Mouse (Mus musculus): ENCODE measurements at regions not wholly inside any gene's neighbourhood (a gene's known extent, or its start where the extent isn't known, plus 50 kb on each side); places are given as distances from the start of the nearest gene placed in this dataset.

- ATAC-seq (ENCODE audit: low FRiP score) (no peak), DNase-seq (ENCODE audit: low spot score, missing footprints) (no peak)
- Histone ChIP-seq H3K9ac (ENCODE audit: low read length) (no peak overlapping the region), H3K27ac (ENCODE audit: low read depth, low read length) (no peak overlapping the region), H3K9me3 (ENCODE audit: control insufficient read depth, low read length) (no peaks in the 10 kb centered on the region), H3K27me3 (ENCODE audit: control insufficient read depth, insufficient read depth, low read length) (no peaks in the 10 kb centered on the region), H3K4me1 (ENCODE audit: control insufficient read depth, insufficient read depth, low read length) (no peaks in the 10 kb centered on the region), H3K4me3 (ENCODE audit: low read depth, low read length) (no peak overlapping the region), H3K4me2 (no peak overlapping the region), H3K36me3 (ENCODE audit: control insufficient read depth, insufficient read depth, low read length) (no peaks in the 10 kb centered on the region)
- WGBS = 83% methylated on average over 2 of the region's 2 CpGs
Measured at GRCm38 (mm10) chr2:143133931-143134330, 55.7 kb downstream of the Otor start.

GRCm38 (mm10) chr2:143149189-143149588 is 70.9 kb downstream of the Otor start:
- Histone ChIP-seq H3K27ac (ENCODE audit: low read depth, low read length) (no peak overlapping the region), H3K4me2 (no peak overlapping the region), H3K36me3 (ENCODE audit: control insufficient read depth, insufficient read depth, low read length) (no peaks in the 10 kb centered on the region), H3K9me3 (ENCODE audit: control insufficient read depth, low read length) (no peaks in the 10 kb centered on the region), H3K9ac (ENCODE audit: low read length) (no peak overlapping the region), H3K4me3 (ENCODE audit: low read depth, low read length) (no peak overlapping the region), H3K27me3 (ENCODE audit: control insufficient read depth, insufficient read depth, low read length) (no peaks in the 10 kb centered on the region), H3K4me1 (ENCODE audit: control insufficient read depth, insufficient read depth, low read length) (no peaks in the 10 kb centered on the region)
- WGBS = 67% methylated on average over 3 of the region's 3 CpGs
- DNase-seq (ENCODE audit: low spot score, missing footprints) (no peak), ATAC-seq (ENCODE audit: low FRiP score) (no peak)

- Histone ChIP-seq H3K4me1 (ENCODE audit: control insufficient read depth, insufficient read depth, low read length) (no peaks in the 10 kb centered on the region), H3K4me2 (no peak overlapping the region), H3K36me3 (ENCODE audit: control insufficient read depth, insufficient read depth, low read length) (no peaks in the 10 kb centered on the region), H3K27ac (ENCODE audit: low read depth, low read length) (no peak overlapping the region), H3K4me3 (ENCODE audit: low read depth, low read length) (no peak overlapping the region), H3K9me3 (ENCODE audit: control insufficient read depth, low read length) (no peaks in the 10 kb centered on the region), H3K27me3 (ENCODE audit: control insufficient read depth, insufficient read depth, low read length) (no peaks in the 10 kb centered on the region), H3K9ac (ENCODE audit: low read length) (no peak overlapping the region)
- 87% methylated on average over 8 of the region's 8 CpGs for WGBS
- ATAC-seq (ENCODE audit: low FRiP score) (no peak), DNase-seq (ENCODE audit: low spot score, missing footprints) (no peak)
Measured at GRCm38 (mm10) chr2:143164081-143164984, 86.1 kb downstream of the Otor start.

- Histone ChIP-seq H3K27me3 (ENCODE audit: control insufficient read depth, insufficient read depth, low read length) (no peaks in the 10 kb centered on the region), H3K36me3 (ENCODE audit: control insufficient read depth, insufficient read depth, low read length) (no peaks in the 10 kb centered on the region), H3K9me3 (ENCODE audit: control insufficient read depth, low read length) (no peaks in the 10 kb centered on the region), H3K27ac (ENCODE audit: low read depth, low read length) (no peak overlapping the region), H3K4me2 (no peak overlapping the region), H3K9ac (ENCODE audit: low read length) (no peak overlapping the region), H3K4me1 (ENCODE audit: control insufficient read depth, insufficient read depth, low read length) (no peaks in the 10 kb centered on the region), H3K4me3 (ENCODE audit: low read depth, low read length) (no peak overlapping the region)
- DNase-seq (ENCODE audit: low spot score, missing footprints) (no peak), ATAC-seq (ENCODE audit: low FRiP score) (no peak)
- WGBS = 81% methylated on average over 3 of the region's 3 CpGs
Measured at GRCm38 (mm10) chr2:143166771-143167170, 88.5 kb downstream of the Otor start.

- no peak overlapping the region for H3K4me2 ChIP-seq
- no peak overlapping the region for H3K27ac ChIP-seq (ENCODE audit: low read depth, low read length)
- no peaks in the 10 kb centered on the region for H3K36me3 ChIP-seq (ENCODE audit: control insufficient read depth, insufficient read depth, low read length)
- H3K27me3 ChIP-seq (ENCODE audit: control insufficient read depth, insufficient read depth, low read length) = no peaks in the 10 kb centered on the region
- no peak for ATAC-seq (ENCODE audit: low FRiP score)
- no peaks in the 10 kb centered on the region for H3K4me1 ChIP-seq (ENCODE audit: control insufficient read depth, insufficient read depth, low read length)
- no peak for DNase-seq (ENCODE audit: low spot score, missing footprints)
- H3K4me3 ChIP-seq (ENCODE audit: low read depth, low read length) = no peak overlapping the region
- no peak overlapping the region for H3K9ac ChIP-seq (ENCODE audit: low read length)
- WGBS = 85% methylated on average over 2 of the region's 2 CpGs
- H3K9me3 ChIP-seq (ENCODE audit: control insufficient read depth, low read length) = no peaks in the 10 kb centered on the region
Measured at GRCm38 (mm10) chr2:143170648-143171047, 92.4 kb downstream of the Otor start.

GRCm38 (mm10) chr2:143184614-143185013 is 106.3 kb downstream of the Otor start:
- WGBS = 82% methylated on average over 3 of the region's 3 CpGs
- Histone ChIP-seq H3K9me3 (ENCODE audit: control insufficient read depth, low read length) (no peaks in the 10 kb centered on the region), H3K4me1 (ENCODE audit: control insufficient read depth, insufficient read depth, low read length) (no peaks in the 10 kb centered on the region), H3K4me3 (ENCODE audit: low read depth, low read length) (no peak overlapping the region), H3K9ac (ENCODE audit: low read length) (no peak overlapping the region), H3K4me2 (no peak overlapping the region), H3K36me3 (ENCODE audit: control insufficient read depth, insufficient read depth, low read length) (no peaks in the 10 kb centered on the region), H3K27ac (ENCODE audit: low read depth, low read length) (no peak overlapping the region), H3K27me3 (ENCODE audit: control insufficient read depth, insufficient read depth, low read length) (no peaks in the 10 kb centered on the region)
- DNase-seq (ENCODE audit: low spot score, missing footprints) = no peak
- no peak for ATAC-seq (ENCODE audit: low FRiP score)

GRCm38 (mm10) chr2:143192256-143193164 is 114.2 kb downstream of the Otor start:
- Histone ChIP-seq H3K9ac (ENCODE audit: low read length) (no peak overlapping the region), H3K27ac (ENCODE audit: low read depth, low read length) (no peak overlapping the region), H3K4me1 (ENCODE audit: control insufficient read depth, insufficient read depth, low read length) (0 out of 2 replicates have a peak, but pooled peaks cover 3% of the 10 kb centered on the region), H3K36me3 (ENCODE audit: control insufficient read depth, insufficient read depth, low read length) (no peaks in the 10 kb centered on the region), H3K4me3 (ENCODE audit: low read depth, low read length) (no peak overlapping the region), H3K4me2 (no peak overlapping the region), H3K9me3 (ENCODE audit: control insufficient read depth, low read length) (no peaks in the 10 kb centered on the region), H3K27me3 (ENCODE audit: control insufficient read depth, insufficient read depth, low read length) (no peaks in the 10 kb centered on the region)
- DNase-seq (ENCODE audit: low spot score, missing footprints) = no peak
- 39% methylated on average over 8 of the region's 8 CpGs for WGBS
- peak; percentile 61 for ATAC-seq (ENCODE audit: low FRiP score)

GRCm38 (mm10) chr2:143193165-143193551 is 114.9 kb downstream of the Otor start:
- 0 out of 2 replicates have a peak, but pooled peaks cover 3% of the 10 kb centered on the region for H3K4me1 ChIP-seq (ENCODE audit: control insufficient read depth, insufficient read depth, low read length)
- 31% methylated on average over 5 of the region's 5 CpGs for WGBS
- no peaks in the 10 kb centered on the region for H3K9me3 ChIP-seq (ENCODE audit: control insufficient read depth, low read length)
- ATAC-seq (ENCODE audit: low FRiP score) = no peak; the same call in none of the 2 replicates
- H3K27ac ChIP-seq (ENCODE audit: low read depth, low read length) = no peak overlapping the region
- H3K4me2 ChIP-seq = no peak overlapping the region
- no peak overlapping the region for H3K4me3 ChIP-seq (ENCODE audit: low read depth, low read length)
- no peak for DNase-seq (ENCODE audit: low spot score, missing footprints)
- no peaks in the 10 kb centered on the region for H3K27me3 ChIP-seq (ENCODE audit: control insufficient read depth, insufficient read depth, low read length)
- H3K36me3 ChIP-seq (ENCODE audit: control insufficient read depth, insufficient read depth, low read length) = no peaks in the 10 kb centered on the region
- H3K9ac ChIP-seq (ENCODE audit: low read length) = no peak overlapping the region
